Mouse (Mus musculus): ENCODE measurements around the gene Rasgrp3.
"Not testable (repeated sequence)": the region's sequence is repeated elsewhere in the genome, so short reads cannot be mapped to it uniquely, and the experiment has no call there.

The Rasgrp3 gene

DNA sequence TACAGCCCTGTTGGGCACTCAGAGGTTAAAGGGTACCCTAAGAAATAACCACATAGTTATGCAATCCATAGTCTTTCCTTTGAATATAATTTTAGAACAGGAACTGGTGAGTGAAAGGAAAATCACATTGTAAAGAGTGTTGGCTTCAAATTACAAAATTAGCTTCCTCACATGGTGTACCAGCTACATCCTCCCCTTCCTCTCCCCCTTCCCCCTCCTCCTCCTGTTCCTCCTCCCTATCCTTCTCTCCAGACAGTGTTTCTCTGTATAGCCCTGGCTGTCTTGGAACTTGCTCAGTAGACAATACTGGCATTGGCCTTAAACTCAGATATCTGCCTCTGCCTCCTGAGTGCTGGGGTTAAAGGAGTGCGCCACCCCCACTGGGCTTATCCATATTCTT is 26.1 kb downstream of the Rasgrp3 start:
- no peak for DNase-seq (ENCODE audit: low read depth, low spot score)

DNA sequence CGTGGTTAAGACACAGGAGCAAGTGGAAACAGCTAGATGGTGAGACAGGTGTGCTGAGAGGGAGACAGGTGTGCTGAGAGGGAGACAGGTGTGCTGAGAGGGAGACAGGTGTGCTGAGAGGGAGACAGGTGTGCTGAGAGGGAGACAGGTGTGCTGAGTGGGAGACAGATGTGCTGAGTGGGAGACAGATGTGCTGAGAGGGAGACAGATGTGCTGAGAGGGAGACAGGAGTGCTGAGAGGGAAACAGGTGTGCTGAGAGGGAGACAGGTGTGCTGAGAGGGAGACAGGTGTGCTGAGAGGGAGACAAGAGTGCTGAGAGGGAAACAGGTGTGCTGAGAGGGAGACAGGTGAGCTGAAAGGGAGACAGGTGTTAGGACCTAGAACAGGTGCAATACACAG is 27.5 kb downstream of the Rasgrp3 start:
- DNase-seq (ENCODE audit: low read depth, low spot score): not testable (repeated sequence)

DNA sequence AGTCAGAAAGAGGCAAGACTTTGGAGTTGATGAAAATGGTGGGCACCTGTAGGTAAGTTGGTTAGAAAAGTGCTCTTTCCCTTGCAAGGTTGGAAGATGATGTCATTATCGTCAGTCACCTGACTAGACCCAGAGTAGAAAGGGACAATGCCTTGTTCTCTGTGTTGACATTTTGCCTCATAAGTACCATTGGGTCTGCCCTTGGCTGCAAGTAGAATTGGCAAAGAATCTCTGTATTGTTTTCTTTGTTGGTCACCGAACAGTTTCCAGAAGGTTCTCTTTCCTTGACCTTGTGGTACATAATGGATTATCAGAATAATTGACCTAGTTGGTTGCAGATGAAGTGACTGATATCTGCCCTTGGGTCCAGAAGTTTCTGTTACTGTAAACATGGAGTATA is 27.9 kb downstream of the Rasgrp3 start:
- no peak for DNase-seq (ENCODE audit: low read depth, low spot score)

DNA sequence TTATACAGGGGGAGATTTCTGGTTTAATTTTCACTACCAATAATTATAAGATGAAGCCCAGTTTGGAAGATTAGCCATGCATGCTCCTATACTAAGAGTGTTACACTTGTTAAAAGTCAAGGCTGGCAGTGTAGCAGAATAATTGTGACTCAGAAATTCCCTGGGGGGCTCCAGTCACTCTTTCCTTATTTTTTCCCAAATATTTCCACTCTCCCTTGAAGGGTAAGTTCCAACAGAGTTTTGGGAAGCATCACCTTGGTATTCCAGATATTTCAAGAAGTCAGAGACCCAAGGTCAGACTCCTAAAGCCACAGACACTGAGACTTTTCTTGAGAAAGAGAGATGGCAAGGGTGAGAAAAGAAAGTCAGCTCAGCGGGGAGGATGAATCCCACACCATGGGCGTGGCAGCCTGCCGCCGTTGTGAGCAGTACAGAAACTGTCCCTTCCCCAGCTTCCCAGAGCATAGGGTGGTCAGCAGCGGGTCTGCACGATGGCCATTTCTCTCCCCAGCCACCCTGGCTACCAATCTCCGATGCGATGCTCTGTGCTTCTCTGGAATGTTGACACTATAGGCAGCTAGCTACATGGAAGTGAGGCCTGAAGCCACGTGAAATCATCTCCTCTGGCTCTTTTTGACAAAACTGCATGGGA is 28.8 kb downstream of the Rasgrp3 start:
- no peak for DNase-seq (ENCODE audit: low read depth, low spot score)

DNA sequence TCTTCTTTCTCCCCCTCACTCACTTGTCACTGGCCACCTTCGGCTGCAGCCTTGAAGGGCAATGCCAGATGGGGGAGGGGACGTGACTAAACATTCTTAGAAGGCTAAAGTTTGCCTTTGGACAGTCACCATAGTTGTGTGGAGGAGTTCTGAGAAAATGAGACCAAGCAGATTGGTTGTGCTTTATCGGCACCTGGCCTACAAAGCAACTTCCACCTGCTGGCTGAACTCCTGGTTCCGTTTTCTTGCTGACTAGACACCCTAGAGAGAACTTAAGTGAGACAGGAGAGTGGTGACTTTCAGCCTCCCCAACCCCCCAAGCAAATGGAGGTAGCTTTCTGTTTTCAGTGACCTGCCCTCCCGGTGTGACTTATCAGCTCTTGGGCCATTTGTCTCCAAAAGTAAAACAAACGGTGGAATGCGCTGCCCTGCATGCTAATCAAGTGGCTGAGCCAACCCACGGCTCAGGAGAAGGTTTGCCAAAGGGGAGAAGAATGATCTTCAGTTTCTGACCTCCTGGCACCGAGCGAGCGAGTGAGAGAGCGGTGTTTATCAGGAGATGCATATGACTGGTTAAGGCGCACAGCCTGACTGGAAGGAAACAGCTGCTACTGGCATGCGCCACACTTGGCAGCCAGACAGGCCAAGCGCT is 29.4 kb downstream of the Rasgrp3 start:
- peak; percentile 2 for DNase-seq (ENCODE audit: low read depth, low spot score)

DNA sequence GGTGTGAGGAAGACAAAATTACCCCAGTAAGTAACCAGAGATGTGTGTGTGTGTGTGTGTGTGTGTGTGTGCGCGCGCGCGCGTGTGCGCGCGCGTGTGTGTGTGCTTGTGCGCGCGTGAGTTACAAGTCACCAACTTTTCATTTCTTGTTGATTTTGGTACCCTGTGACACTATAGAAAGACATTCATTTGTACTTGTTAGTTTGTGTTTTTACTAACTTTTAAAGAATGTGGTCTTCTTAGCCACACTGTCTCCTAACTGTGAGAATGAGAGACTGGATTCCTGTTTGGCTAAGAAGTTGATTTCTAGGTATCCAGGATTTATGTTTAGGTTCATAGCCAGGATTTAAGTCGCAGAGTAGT is 29.9 kb downstream of the Rasgrp3 start:
- no peak for DNase-seq (ENCODE audit: low read depth, low spot score)

DNA sequence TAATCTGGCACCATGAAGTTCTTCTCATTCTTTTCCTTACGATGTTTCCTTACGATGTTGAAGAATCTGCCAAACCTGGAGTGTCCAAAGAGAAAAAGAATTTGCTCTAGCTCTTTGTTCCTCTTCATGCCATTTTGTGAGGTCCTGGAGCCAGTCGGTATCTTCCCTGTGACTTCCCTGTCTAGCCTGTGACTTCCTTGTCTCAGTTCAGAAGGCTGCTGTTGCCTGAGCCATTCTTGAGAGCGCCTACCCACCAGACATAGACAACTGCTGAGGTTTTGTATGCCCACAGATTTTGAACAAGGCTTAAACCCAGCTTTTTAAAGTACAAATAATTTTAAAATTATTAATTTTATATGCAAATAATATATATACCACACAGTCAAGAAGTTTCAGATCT is 31.3 kb downstream of the Rasgrp3 start:
- DNase-seq (ENCODE audit: low read depth, low spot score): no peak

DNA sequence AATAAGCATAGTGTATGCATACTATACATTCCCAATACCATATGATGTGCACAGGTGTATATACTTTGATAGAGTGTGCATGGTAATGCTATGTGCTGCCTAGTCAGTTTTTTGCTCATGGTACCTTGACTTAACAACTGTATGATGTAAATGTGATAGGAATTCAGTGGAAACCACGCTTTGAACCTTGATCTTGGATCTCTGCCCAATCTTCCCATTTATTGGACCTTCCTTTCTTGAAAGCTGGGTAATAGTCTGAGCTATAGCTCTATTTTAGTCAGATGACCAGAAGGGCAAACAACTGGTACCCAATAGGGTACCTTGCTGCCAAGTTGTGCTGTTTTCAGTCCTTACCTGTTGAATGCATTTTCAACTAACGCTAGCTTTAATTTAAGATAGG is 31.8 kb downstream of the Rasgrp3 start:
- no peak for DNase-seq (ENCODE audit: low read depth, low spot score)

DNA sequence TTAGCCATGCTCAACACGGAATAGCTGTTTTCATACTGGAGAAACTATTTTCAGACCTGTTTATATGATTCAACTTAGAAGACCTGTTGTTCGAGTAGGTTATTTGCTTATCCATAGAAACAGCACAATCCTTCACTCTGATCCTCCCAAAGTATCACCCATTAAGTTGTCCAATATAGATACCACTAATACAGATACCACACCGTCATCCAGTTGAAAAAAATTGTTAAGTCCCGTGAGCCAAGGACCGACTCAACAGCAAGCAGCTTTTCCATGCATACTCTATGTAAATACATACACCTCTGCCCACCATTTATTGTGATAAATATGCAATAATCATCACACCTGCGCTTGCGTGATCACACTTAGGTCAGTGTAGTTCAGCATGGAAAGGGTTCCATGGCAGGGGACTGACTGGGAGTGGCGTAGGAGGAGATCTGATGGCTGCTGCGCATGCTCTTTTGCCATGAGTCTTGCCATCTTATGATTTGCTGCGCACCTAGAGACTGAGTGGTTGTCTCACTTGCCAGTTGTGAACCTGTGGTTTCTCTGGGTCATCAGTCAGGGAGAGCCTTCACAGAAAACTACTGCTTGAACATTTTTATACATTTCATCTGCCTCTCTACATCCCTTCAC is 32.9 kb downstream of the Rasgrp3 start:
- no peak for DNase-seq (ENCODE audit: low read depth, low spot score)

DNA sequence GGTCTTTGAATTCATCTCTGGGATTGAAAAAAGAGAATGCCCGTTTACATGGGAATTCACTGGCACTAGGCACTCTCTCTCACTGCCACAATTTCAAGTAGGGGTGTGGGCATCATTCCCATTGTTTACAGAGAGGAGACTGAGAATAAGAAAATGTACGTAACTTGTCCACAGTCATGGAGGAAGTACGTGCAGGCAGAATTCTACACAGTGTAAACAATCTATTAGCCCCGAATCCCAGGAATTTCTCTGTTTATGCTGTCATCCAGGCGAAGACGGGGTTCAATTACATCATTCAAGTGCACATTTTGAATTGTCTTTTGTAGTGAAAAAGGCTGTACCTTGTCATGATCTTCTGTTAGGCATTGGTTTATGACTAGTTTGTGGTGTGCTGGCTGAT is 34.6 kb downstream of the Rasgrp3 start:
- no peak for DNase-seq (ENCODE audit: low read depth, low spot score)

DNA sequence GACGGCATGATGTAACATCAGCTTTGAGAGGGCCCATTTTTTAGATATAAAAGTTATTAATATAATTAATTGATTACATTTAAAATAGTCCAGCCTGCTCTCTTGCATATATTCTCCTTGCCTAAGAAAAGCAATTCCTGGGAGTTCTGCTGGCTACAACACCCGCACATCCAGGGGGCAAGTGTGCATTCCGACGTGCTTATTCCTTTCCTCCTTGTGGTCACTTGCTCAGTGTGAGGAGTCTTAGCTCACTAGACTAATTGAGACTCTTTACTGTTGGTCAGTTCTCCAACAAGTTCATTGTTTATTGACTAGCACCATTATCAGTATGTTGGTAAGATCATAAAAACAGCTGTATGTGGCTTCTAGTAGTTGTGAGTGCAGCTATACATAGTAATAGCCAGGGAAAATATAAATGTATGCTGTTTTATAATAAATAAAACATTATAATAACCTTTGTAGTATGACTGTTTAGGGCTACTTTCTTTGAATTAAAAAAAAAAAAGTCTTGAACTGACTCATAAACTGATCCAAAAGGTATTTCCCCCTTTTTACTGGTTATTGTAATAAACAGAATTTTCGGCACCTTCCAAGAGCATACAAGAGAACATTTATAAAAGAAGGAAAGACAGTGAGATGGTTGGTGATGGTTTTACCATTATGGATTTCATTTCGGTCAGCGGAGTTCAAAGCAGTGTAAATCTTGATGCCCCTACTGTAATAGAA is 35.4 kb downstream of the Rasgrp3 start:
- DNase-seq (ENCODE audit: low read depth, low spot score): no peak

DNA sequence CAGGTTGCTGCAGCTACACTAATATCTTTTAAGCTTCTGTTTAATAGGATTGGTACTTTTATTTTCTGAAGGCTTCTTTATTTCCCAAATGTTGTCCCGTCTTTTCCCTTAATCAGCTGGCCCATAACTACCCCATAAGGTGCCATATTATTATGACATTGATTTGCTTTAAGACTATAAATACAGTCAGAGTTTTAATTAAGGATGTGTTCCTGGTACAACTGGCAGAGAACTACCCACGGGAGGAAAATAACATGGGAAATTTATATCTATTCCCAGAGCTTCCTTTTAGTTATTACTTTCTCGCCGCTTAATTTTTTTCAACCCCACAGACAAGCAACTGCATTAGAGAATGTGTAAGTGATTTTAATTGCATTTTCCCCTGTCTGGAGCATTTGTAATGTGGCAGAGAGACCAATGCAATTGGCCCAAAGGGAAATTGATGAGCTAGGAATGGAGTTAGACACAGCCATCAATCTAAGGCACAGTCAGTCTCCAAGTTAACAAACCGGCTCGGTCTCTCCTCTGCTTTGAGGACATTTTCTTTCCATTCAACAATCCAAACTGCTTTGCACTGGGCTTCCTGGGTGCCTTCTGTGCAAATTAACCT is 36.1 kb downstream of the Rasgrp3 start:
- no peak for DNase-seq (ENCODE audit: low read depth, low spot score)

DNA sequence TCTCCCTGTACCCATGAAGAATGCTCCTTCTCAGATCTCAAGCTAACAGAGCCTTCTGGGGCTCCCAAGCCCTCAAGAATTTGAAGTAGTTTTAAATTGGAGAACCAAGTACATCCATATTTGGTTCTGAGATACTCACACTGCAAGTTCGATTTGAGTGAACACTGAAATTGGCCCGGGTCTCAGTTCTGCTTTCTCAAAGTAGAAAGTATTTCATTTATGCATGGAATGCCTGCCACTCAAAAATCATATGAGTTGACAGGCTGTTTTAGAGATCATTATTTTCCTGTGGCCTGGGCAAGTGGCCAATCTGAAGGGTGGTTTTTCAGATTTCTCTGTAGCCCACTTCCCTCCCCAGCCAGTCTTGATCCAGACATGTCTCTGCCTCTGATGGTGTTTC is 36.7 kb downstream of the Rasgrp3 start:
- DNase-seq (ENCODE audit: low read depth, low spot score): no peak

DNA sequence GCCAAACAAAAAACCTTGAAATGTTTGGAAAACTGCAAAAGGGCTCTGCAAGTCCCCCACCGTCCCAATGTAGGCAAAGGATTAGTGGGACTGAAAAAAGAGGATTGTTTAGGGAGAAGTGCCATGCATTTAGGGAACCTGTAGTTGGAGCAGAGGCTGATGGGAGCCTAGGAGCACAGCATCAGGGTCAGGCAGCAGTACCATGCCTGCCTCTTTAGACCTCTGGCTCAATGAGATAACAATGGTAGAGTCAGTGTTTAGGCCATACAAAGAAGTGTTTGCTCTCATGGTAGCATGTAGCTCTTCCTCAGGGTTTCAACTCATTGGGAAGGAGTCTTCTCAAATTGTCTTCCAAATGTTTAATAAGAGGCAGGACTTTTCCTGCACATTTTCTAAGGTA is 40.3 kb downstream of the Rasgrp3 start:
- DNase-seq (ENCODE audit: low read depth, low spot score): no peak

DNA sequence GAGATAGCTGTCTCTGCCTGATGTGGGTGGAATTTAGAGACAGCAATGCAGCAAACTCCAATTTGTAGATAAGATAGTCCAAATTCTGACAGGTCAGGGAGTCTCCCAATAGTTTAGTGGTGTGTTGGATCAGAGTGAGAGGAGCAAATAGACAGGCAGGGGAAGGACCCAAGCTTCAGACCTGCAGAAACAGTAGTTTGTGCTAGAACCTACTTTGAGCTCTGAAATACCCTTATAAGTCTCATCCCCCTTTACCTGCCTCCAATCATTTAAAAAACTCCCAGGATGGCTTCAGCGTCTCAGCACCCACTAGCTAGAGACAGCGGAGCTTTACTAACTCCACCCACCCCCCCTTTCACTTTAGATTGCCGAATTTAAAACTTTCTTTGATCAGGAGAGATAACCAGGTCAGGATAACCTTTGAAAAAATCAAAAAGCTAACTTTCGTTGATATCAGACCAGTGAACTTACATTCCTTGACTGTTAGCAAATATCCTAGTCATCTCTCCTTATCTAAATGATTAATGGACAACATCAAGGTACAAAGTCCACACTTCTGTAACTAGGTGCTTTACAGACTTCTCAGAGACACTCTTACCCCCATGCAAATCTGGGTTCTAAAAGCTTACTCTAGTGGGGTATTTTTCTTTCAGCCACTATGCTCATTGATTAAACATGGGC is 41.2 kb downstream of the Rasgrp3 start:
- no peak for DNase-seq (ENCODE audit: low read depth, low spot score)

DNA sequence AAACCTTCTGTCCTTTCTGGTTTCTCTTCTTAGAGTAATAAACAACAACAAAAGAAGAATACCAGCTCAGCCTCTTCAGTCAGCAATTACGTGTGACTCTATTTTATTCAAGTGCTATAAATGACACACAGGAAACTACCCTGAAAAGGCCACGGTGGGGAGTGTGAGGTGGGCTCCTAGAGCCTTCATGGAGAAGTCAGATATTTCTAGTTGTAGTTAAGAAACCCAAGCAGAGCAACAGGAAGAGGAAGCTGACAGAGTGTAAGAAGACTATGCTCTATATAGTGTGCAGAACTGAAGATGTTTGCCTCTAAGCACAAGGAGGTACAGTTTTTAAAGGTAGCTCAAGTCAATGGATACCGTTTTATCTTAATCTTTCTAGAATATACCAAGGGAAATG is 42.0 kb downstream of the Rasgrp3 start:
- DNase-seq (ENCODE audit: low read depth, low spot score): no peak

DNA sequence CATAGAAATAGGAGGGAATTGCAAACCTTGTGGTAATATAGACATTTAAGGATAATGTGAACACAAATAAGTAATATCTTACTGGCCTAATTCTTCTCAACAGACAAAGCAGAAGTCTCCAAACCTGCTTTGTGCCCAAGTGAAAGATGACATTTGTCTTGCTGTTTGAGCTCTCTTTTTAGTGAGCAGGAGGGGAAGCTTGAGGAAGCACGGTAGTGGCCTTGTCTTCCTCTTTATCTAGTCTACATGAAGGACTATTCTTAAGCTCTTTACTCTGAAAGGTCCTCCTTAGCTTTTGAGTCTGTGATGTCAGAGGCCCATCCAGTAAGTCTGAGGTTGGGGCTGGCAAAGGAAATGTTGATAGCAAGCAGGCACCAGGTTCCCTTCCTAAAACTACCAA is 43.1 kb downstream of the Rasgrp3 start:
- no peak for DNase-seq (ENCODE audit: low read depth, low spot score)

DNA sequence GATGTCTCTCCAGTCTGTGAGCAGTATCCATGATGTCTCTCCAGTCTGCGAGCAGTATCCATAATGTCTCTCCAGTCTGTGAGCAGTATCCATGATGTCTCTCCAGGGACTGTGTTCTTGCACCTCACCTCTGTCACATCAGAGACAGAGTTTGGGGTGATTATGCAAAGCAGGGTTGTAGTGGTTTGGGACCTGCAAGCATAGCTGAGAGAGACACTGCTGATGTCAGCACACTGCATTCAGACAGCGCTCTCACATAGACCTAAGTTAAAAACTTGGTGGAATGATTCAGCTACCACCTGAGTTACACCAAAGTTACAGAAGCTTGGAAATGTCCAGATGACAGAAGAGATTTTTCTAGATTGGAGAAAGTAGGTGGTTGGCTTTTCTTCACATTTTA is 44.0 kb downstream of the Rasgrp3 start:
- no peak for DNase-seq (ENCODE audit: low read depth, low spot score)

DNA sequence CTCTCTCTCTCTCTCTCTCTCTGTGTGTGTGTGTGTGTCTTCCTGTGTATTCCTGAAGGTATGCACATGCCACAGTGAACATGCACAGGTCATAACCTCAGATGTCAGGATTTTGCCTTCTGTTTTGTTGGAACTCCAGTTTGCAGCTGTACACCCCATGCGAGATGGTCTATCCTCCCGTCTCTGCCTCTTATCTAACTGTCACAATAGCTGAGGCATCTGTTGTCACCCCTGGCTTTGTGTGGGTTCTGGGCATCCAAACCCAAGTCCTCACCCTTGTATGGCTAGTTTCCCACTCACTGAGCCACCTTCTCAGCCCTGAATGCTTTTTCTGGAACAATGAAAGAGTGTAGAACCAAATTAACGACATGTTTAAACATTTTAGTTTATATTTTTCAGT is 44.7 kb downstream of the Rasgrp3 start:
- DNase-seq (ENCODE audit: low read depth, low spot score): no peak

DNA sequence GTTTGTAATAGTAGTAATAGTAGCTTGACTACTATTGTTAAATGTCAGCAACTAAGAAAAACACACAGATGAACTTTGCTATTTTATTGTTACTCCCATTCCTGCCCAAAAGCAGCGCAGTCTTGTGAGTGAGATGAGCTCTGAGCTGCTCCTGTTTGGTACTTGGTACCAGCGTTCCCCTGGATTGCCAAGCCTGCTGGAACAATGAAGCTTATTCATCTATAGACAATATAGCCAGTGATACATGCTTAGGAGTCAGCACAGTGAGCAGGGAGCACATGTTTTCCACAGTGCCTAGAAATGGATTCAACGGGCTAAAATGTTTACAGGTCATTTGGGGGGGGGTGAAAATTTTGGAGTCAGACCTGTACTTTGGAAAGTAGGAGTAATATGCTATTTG is 50.5 kb downstream of the Rasgrp3 start:
- DNase-seq (ENCODE audit: low read depth, low spot score): no peak

DNA sequence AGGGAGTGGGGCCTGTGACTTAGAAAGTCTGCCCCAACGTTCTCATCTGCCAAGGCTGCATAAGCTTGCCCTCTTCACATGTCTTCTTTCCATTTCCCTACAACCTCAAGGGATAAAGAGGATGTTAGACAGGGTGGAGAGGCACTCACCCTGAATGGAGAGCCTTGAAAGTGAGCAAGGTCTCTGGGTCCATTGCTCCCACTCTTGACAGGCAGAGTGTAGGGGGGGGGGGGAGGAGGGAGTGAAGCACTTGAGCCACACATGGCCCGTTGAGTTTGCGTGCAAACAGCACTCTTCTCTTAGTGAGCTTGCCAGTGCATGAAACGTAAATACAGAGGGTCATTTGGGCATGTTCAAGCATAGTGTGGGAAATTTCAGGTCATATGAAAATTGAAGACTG is 59.5 kb downstream of the Rasgrp3 start:
- DNase-seq (ENCODE audit: low read depth, low spot score): no peak

DNA sequence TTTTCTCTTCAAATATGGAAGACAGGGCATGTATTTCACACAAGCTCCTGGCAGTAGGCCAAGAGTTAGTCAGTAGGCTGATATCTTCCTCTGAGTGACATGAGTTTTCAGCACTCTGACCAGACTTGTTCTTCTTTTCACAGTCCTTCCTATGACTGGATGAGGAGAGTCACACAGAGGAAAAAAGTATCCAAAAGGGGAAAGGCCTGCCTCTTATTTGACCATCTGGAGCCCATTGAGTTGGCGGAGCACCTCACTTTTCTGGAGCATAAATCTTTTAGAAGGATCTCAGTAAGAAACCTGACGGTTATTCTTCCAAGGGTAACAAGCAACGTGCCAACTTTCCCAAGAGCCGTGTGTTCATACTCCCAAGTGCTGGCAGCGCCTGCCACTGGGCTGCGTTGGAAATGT is 62.5 kb downstream of the Rasgrp3 start:
- no peak for DNase-seq (ENCODE audit: low read depth, low spot score)

All from retina, postnatal 7 days (tissue).